ENCODE assay signal across 15 mouse cellular contexts in genomic region chr8:91323511-91323910, GRCm38 (mm10). TPM values are rescaled to one million over a fixed set of nuclear protein-coding genes. Genes with fewer than 3 reads are reported as not detected.
DNase-seq lines count a peak whose midpoint lies in the region; ATAC-seq and TF ChIP-seq lines count a peak whose summit lies in the region.
"Had no signal": no experiment of that assay in that cellular context is flagged by ENCODE, and none has a peak within 500 bp of the region (broad histone marks: within the 10 kb centered on the region; RNA-seq: fewer than 3 reads in every experiment).

No protein-coding gene starts in this region.

- intact Hi-C loops in heart, postnatal 25 days (cut with DNase I), result no loop called here

- ATAC-seq in heart, embryonic 15.5 days (replicated peaks; ENCODE audit: insufficient number of reproducible peaks, insufficient read depth, low FRiP score, low read depth), result no peak
- no peak for ATAC-seq in lung, postnatal 0 days
- ATAC-seq: activated CD4-positive, CD25-positive, alpha-beta regulatory T cell, adult 4 months had no signal

- peak; percentile 88 for DNase-seq in heart, adult 11 months
- DNase-seq in heart, postnatal 25 days (ENCODE audit: low spot score), result no peak
- DNase-seq in 3T3-L1 (ENCODE audit: low read depth, low spot score), result peak; percentile 10
- DNase-seq in brain, adult 2 months (ENCODE audit: low read depth, low spot score), result peak; percentile 91
- no peak for DNase-seq in lung, postnatal 0 days (ENCODE audit: low spot score)
- DNase-seq in lung, postnatal 14 days, result no peak
- DNase-seq: kidney, adult 18-20 months; lung, adult 18-20 months had no signal

- no peak for TF ChIP-seq CTCF in lung, postnatal 0 days (IDR thresholded peaks at IDR 0.05)

- no peaks in the 10 kb centered on the region for H3K27me3 ChIP-seq in heart, embryonic 15.5 days
- H3K27me3 ChIP-seq in lung, postnatal 0 days (replicated peaks; ENCODE audit: insufficient read depth, low read length), result no peaks in the 10 kb centered on the region
- H3K27me3 ChIP-seq: embryonic facial prominence, embryonic 13.5 days; hindbrain, embryonic 15.5 days; limb, embryonic 13.5 days had no signal

- H3K27ac ChIP-seq in heart, embryonic 15.5 days, result peak overlapping the region; percentile 66
- no peak overlapping the region for H3K27ac ChIP-seq in lung, postnatal 0 days (ENCODE audit: low read length)
- H3K27ac ChIP-seq: embryonic facial prominence, embryonic 13.5 days; forebrain, embryonic 10.5 days; hindbrain, embryonic 15.5 days; left cerebral cortex, adult 2 months; limb, embryonic 13.5 days had no signal

- no peak for TF ChIP-seq EP300 in lung, postnatal 0 days (IDR thresholded peaks at IDR 0.05)

- no peak overlapping the region for H3K4me3 ChIP-seq in heart, embryonic 15.5 days
- H3K4me3 ChIP-seq in lung, postnatal 0 days (ENCODE audit: low read depth, low read length), result no peak overlapping the region
- H3K4me3 ChIP-seq: embryonic facial prominence, embryonic 13.5 days; forebrain, embryonic 10.5 days; hindbrain, embryonic 15.5 days; left cerebral cortex, adult 2 months; limb, embryonic 13.5 days had no signal

- H3K4me2 ChIP-seq in heart, embryonic 15.5 days, result peak overlapping the region; percentile 20; the same call in 1 of the 2 replicates
- H3K4me2 ChIP-seq in lung, postnatal 0 days (replicated peaks; ENCODE audit: low read depth, low read length), result no peak overlapping the region
- H3K4me2 ChIP-seq: embryonic facial prominence, embryonic 13.5 days; hindbrain, embryonic 15.5 days; limb, embryonic 13.5 days had no signal

- H3K9me3 ChIP-seq in heart, embryonic 15.5 days (replicated peaks), result no peaks in the 10 kb centered on the region
- no peaks in the 10 kb centered on the region for H3K9me3 ChIP-seq in lung, postnatal 0 days (ENCODE audit: low read length)
- H3K9me3 ChIP-seq: embryonic facial prominence, embryonic 13.5 days; forebrain, embryonic 10.5 days; hindbrain, embryonic 15.5 days; limb, embryonic 13.5 days had no signal

- WGBS in heart, embryonic 15.5 days, result 57% methylated on average over 7 of the region's 7 CpGs
- WGBS in lung, postnatal 0 days, result 66% methylated on average over 7 of the region's 7 CpGs

- peaks cover 18% of the 10 kb centered on the region for H3K4me1 ChIP-seq in heart, embryonic 15.5 days (replicated peaks)
- H3K4me1 ChIP-seq in lung, postnatal 0 days (ENCODE audit: insufficient read depth, low read depth, low read length), result no peaks in the 10 kb centered on the region

- no peaks in the 10 kb centered on the region for H3K36me3 ChIP-seq in heart, embryonic 15.5 days
- no peaks in the 10 kb centered on the region for H3K36me3 ChIP-seq in lung, postnatal 0 days (ENCODE audit: insufficient read depth, low read length)
- H3K36me3 ChIP-seq: hindbrain, embryonic 15.5 days had no signal

- no peak overlapping the region for H3K9ac ChIP-seq in heart, embryonic 15.5 days
- H3K9ac ChIP-seq in lung, postnatal 0 days (replicated peaks; ENCODE audit: low read depth), result no peak overlapping the region
- H3K9ac ChIP-seq: embryonic facial prominence, embryonic 13.5 days; hindbrain, embryonic 15.5 days; limb, embryonic 13.5 days had no signal

RNA-seq across cellular contexts. Expression of gene Fto, which starts 10.2 kb away (rescaled TPM):
- 10 to 100 TPM; 65.9 to 67.1 TPM for total RNA-seq in heart, postnatal 25 days (2021)
- 56.1 and 72.7 TPM in 2 replicates for polyA plus RNA-seq in heart, embryonic 15.5 days (2015; fragmentation: Nextera tagmentation; extraction: Ambion mirVana)
- 29.8 and 31.9 TPM in 2 replicates for polyA plus RNA-seq in lung, postnatal 0 days (2015; fragmentation: Nextera tagmentation; extraction: Ambion mirVana)

RNA-seq across cellular contexts. Expression of gene Rpgrip1l, which starts 10.4 kb away (rescaled TPM):
- 1 to 10 TPM; 3.8 to 5.1 TPM for total RNA-seq in heart, postnatal 25 days (2021)
- polyA plus RNA-seq in heart, embryonic 15.5 days (2015; fragmentation: Nextera tagmentation; extraction: Ambion mirVana), result 5.4 and 6.8 TPM in 2 replicates
- 6.0 and 8.0 TPM in 2 replicates for polyA plus RNA-seq in lung, postnatal 0 days (2015; fragmentation: Nextera tagmentation; extraction: Ambion mirVana)

Comparison
In these comparisons a context has a peak if more than half of its experiments do, and no peak if none do; other contexts are left out.
1. DNase-seq: peak in heart, adult 11 months (single experiment), 3T3-L1 (single experiment) and brain, adult 2 months (single experiment); none in heart, postnatal 25 days (single experiment), lung, postnatal 0 days (single experiment) and lung, postnatal 14 days (single experiment).